Mouse (Mus musculus) cortical plate, adult 2 months (tissue): ENCODE data around the gene Polr2e.

Experiments
- CTCF ChIP-seq: fragments of 200-500 bp; IDR thresholded peaks from 2 replicates; pipeline ENCODE4 v1.5.1; 2011; ENCODE audit warnings: mild to moderate bottlenecking, control low read depth, low read length; ENCODE audit not compliant: insufficient read depth; ENCODE audit errors: extremely low read depth
- POLR2A ChIP-seq: fragments of 200-500 bp; IDR thresholded peaks from 2 replicates; pipeline ENCODE4 v1.6.1; 2011; ENCODE audit warnings: mild to moderate bottlenecking, low read length, control low read depth; ENCODE audit not compliant: insufficient read depth; ENCODE audit errors: extremely low read depth

DNA sequence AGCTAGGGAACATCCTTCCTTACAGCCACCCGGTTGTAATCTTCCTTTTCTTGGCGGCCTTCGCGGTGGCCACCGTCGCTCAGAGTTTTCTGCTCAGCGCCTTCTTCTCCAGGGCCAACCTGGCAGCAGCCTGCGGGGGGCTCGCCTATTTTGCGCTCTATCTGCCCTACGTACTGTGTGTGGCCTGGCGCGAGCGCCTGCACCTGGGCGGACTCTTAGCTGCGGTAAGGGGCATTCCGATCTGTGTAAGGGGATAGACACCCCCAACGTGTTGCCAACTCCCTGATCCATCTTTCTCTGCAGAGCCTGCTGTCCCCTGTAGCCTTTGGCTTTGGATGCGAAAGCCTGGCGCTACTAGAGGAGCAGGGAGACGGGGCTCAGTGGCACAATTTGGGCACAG, 36.8 kb downstream of the Polr2e start:
- no peak for TF ChIP-seq CTCF
- TF ChIP-seq POLR2A, result no peak
